Mouse (Mus musculus) small intestine, adult 2 months (tissue): Measurements from ENCODE around the gene Utf1. TPM values are rescaled to one million over a fixed set of nuclear protein-coding genes. Genes with fewer than 3 reads are reported as not detected.

Experiments
- H3K27ac ChIP-seq: fragments of 200-500 bp; 2 replicates; pipeline ENCODE4 v1.5.1; 2012; ENCODE audit warnings: low read depth, low read length, control low read depth, inconsistent platforms; ENCODE audit not compliant: insufficient read depth
- H3K27me3 ChIP-seq: fragments of 200-500 bp; 2 replicates; pipeline ENCODE4 v1.6.1; 2012; ENCODE audit warnings: mild to moderate bottlenecking, moderate library complexity, low read length, inconsistent platforms; ENCODE audit not compliant: control insufficient read depth, insufficient read depth
- H3K36me3 ChIP-seq: fragments of 200-500 bp; 2 replicates; pipeline ENCODE4 v1.6.1; 2012; ENCODE audit warnings: mild to moderate bottlenecking, low read length, control low read depth, inconsistent platforms; ENCODE audit not compliant: control insufficient read depth, insufficient read depth
- H3K4me1 ChIP-seq: fragments of 200-500 bp; 2 replicates; pipeline ENCODE4 v1.6.1; 2012; ENCODE audit warnings: low read length, inconsistent platforms, mixed read lengths; ENCODE audit not compliant: control insufficient read depth, insufficient read depth, insufficient read length
- H3K4me3 ChIP-seq: fragments of 200-500 bp; 2 replicates; pipeline ENCODE4 v1.5.1; 2012; ENCODE audit warnings: low read depth, mild to moderate bottlenecking, control low read depth, inconsistent platforms, low read length, moderate library complexity
- CTCF ChIP-seq: fragments of 200-500 bp; IDR thresholded peaks from 2 replicates; pipeline ENCODE4 v1.5.1; 2012; ENCODE audit warnings: low read depth, mild to moderate bottlenecking, control low read depth, inconsistent platforms, low read length, moderate library complexity, mixed read lengths; ENCODE audit not compliant: insufficient replicate concordance, insufficient read length; ENCODE audit errors: extremely low read depth
- POLR2A ChIP-seq: fragments of 200-500 bp; IDR thresholded peaks from 2 replicates; pipeline ENCODE4 v1.6.1; 2012; ENCODE audit warnings: low read depth, mild to moderate bottlenecking, control low read depth, inconsistent platforms, low read length, moderate library complexity
- WGBS: fragments of 180-500 bp; shearing (Covaris S2); methylation state at CpG from one replicate; pipeline ENCODE4 v1.1.7; 2018; 5-methylcytosine and 5-hydroxymethylcytosine counted together
- polyA plus RNA-seq: library from polyadenylated mRNA; depleted of rRNA; stranded (reverse); fragments of >200 nt; gene quantifications from 2 replicates; pipeline ENCODE4 v1.2.3, GENCODE M21; 2012

Utf1 gene
- polyA plus RNA-seq, 1 experiment = 0.67 TPM

DNA sequence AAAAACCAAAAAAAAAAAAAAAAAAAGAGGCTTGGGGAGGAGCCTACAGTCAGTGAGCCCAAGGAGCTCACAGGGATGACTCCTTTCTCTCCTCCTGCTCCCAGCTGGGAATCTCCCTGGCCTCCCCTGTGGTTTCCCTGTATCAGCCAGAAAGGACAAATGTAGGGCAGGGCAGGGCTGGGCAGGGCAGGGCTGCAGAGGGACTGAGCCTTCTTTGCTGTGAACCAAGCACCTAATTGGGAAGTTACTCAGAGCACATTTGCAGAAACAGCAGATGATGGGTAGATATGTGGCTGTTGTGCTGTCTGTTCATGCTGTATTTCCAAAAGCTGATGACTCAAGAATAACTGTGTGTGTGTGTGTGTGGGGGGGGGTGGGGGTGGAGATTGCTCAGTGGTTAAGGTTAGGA lies 29.3 kb downstream of the Utf1 start:
- no peak for TF ChIP-seq POLR2A
- TF ChIP-seq CTCF = no peak
- H3K27ac ChIP-seq = peak overlapping the region; percentile 53; the same call in 1 of the 2 replicates
- no peaks in the 10 kb centered on the region for H3K27me3 ChIP-seq
- H3K4me1 ChIP-seq = no peaks in the 10 kb centered on the region; the same call in none of the 2 replicates
- H3K4me3 ChIP-seq = no peak overlapping the region
- H3K36me3 ChIP-seq = no peaks in the 10 kb centered on the region

DNA sequence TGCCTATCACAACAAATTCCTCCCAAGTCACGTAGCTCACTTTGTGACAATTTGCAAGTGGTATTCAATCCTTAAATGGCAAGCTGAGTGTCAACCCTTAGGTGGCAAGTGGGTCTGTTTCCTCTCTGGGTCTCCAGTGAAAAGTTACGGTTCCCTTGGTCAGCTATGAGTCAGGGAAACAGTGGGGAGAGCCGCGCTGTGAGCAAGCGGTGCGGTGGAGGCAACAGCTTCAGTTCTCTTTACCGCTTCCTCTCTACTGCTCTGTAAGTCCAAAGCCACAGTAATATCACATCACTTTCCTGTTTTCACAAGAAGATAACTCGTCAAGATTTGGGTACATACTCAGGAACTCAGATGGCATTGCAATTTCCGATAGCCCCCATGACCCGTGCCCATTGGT lies 30.7 kb downstream of the Utf1 start:
- Histone ChIP-seq H3K4me3 (no peak overlapping the region), H3K27me3 (no peaks in the 10 kb centered on the region), H3K36me3 (no peaks in the 10 kb centered on the region), H3K27ac (peak overlapping the region; percentile 83), H3K4me1 (peaks cover 8% of the 10 kb centered on the region)
- TF ChIP-seq POLR2A (no peak), CTCF (no peak)
- WGBS = 78% methylated on average over 10 of the region's 10 CpGs

DNA sequence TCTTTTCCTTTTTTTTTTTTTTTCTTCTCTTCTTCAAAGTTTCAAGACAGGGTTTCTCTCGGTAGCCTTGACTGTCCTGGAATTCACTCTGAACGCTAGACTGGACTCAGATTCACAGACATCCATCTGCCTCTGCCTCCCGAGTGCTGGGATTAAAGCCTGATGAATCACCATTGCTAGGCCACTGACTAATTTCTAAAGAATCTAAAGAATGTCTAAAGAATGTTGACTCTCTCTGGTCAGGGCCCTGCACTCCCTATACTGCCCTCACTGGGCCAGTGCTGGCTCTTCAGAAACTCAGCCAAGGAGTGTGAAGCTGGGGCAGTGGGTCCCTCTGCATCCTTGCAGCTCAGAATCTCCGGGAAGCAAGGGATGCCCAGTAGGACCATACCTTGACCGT lies 31.9 kb downstream of the Utf1 start:
- WGBS = 52% methylated on average over 5 of the region's 5 CpGs
- no peak for TF ChIP-seq POLR2A
- TF ChIP-seq CTCF = no peak
- Histone ChIP-seq H3K27ac (no peak overlapping the region), H3K27me3 (no peaks in the 10 kb centered on the region), H3K4me3 (no peak overlapping the region), H3K36me3 (no peaks in the 10 kb centered on the region), H3K4me1 (peaks cover 8% of the 10 kb centered on the region)

DNA sequence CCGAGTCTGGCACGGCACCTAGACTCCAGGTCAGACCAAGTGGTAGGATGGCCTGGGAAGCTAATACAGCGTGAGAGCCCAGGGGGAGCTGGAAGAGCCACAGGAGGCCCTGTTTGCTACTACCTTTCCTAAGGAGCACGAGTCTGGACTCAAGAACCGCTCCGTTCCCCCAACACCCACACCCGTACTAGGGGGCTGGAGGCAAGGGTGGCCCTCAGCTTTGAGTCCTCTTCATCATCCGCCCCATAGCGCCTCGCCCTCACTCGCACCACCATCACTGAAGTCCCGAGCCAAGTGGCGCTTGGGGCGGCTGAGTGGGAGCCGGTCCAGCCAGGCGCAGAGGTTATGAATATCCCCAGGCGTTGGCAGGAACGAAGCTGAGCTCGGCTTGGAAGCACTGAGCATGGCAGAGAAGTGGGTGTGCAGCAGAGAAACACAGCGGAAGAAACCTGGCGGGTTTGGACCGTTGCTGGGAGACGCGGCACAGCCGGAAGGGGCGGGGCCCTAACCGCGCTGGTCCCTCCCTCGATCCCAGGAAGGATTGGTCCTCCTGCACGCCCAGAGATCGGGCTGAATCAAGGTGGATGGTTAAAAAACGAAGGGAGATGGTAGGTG lies 34.8 kb downstream of the Utf1 start, which contains the start of gene 6430531B16Rik:
Gene 6430531B16Rik (minus strand): TSS at position 478 of the 615 bp plus-strand sequence.
- 6% methylated on average over 32 of the region's 32 CpGs for WGBS

DNA sequence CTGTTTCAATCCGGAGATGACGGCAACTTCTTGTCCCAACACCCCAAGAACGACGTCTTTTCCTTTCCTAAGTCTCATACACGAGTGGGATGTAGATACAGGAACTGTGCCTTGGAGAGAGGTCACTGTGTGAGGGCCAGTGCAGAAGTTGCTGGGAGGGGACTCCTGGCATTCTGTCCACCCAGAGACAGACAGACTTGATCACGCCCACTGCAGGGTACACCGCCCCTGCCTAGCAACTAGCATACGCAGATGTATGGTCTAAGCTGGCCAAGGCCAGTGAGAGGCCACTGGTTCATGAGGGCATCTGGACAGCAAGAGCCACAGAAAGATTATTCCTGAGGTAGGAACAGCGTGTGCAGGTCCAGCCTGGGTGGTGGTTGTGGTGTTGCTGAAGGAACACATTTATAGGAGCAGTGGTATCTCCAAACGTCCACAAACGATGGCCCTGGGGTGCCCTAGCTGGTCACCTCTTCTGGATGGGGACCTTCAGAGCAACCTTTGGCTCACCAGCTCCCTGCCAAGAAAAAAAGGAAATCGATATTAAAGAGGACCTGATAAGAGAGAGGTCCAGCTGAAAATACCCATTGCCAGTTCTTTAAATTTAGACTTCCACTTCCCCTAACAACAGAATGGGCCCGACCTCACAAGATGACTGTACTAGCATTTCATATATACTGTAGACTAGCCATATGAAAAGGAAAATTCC lies 35.6 kb downstream of the Utf1 start:
- H3K36me3 ChIP-seq = no peaks in the 10 kb centered on the region
- H3K27ac ChIP-seq = no peak overlapping the region
- H3K4me3 ChIP-seq = 0 out of 2 replicates have a peak overlapping the region, but pooled peaks have one; percentile 14
- no peaks in the 10 kb centered on the region for H3K27me3 ChIP-seq
- peaks cover 8% of the 10 kb centered on the region for H3K4me1 ChIP-seq
- WGBS = 20% methylated on average over 13 of the region's 13 CpGs
- TF ChIP-seq CTCF (no peak), POLR2A (no peak)

More for the DNA sequence above, 34.8 kb downstream of the Utf1 start, which contains the start of gene 6430531B16Rik:
- Histone ChIP-seq H3K27ac (no peak within 1 kb of the TSS), H3K4me3 (peak within 1 kb of the TSS; percentile 74), H3K4me1 (peaks cover 8% of the 10 kb centered on the region), H3K27me3 (no peaks in the 10 kb centered on the region), H3K36me3 (no peaks in the 10 kb centered on the region)
- TF ChIP-seq POLR2A (peak; percentile 12; the same call in 1 of the 2 replicates), CTCF (no peak)

DNA sequence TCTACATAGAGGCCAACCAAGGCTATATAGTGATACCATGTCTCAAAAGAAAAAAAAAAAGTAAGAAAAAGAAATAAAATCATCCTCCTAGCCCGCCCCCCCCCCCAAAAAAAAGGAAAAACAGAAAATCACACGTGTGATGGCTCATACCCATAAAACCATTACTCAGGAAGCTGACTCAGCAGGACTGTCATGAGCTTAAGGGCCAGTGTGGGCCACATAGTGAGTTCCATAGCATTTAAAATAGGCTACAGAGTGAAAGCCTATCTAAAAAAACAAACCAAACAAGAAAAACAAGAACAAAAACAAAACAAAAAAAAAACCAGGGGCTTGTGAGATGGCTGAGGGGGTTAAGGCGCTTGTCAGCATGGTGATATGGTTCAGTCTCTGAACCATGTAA lies 37.2 kb downstream of the Utf1 start:
- H3K36me3 ChIP-seq = no peaks in the 10 kb centered on the region
- peaks cover 8% of the 10 kb centered on the region for H3K4me1 ChIP-seq
- WGBS = 65% methylated on average over 3 of the region's 3 CpGs
- TF ChIP-seq POLR2A = no peak
- no peak for TF ChIP-seq CTCF
- H3K4me3 ChIP-seq = no peak overlapping the region
- no peaks in the 10 kb centered on the region for H3K27me3 ChIP-seq
- H3K27ac ChIP-seq = no peak overlapping the region

DNA sequence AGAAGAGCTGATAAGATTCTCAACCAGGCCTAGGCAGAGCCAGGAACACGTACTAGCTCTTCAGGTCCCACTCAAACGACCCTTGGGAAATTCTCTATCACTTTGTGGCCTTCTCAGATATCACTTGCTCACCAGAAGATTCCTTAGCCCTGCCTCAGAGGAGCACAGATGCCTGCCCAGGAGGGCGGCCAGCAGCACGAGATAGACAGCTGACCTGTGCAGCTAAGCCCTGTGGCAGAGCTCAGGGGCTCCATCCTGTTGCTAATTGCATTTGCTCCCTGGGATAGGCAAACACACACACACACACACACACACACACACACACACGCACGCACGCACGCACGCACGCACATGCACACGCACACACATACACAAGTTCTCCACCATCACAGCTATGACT lies 38.5 kb downstream of the Utf1 start:
- Histone ChIP-seq H3K36me3 (no peaks in the 10 kb centered on the region), H3K27me3 (no peaks in the 10 kb centered on the region), H3K4me1 (peaks cover 8% of the 10 kb centered on the region), H3K27ac (no peak overlapping the region), H3K4me3 (no peak overlapping the region)
- WGBS = 83% methylated on average over 11 of the region's 11 CpGs
- TF ChIP-seq POLR2A = no peak
- no peak for TF ChIP-seq CTCF

DNA sequence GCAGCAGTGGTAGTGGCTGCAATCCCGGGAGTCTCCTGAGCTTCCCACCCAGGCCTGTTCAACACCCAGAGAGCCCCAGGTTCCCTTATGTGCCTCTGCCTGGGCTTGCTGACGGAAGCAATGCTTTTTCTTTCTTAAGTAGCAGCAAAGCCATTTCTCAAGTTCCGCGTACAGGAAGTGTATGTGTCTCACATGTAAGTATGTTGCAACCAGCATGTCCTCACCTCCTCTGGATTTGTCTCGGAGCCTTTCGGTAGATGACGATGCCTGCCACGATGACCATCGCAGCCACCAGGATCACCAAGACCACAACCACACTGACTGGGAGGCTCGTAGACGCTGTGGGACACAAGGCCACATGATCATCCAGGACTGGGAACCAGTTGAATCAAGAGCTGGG lies 40.9 kb downstream of the Utf1 start:
- H3K27me3 ChIP-seq = no peaks in the 10 kb centered on the region
- TF ChIP-seq POLR2A (no peak), CTCF (no peak)
- H3K4me3 ChIP-seq = no peak overlapping the region
- no peaks in the 10 kb centered on the region; the same call in 1 of the 2 replicates for H3K4me1 ChIP-seq
- WGBS = 88% methylated on average over 11 of the region's 11 CpGs
- no peaks in the 10 kb centered on the region for H3K36me3 ChIP-seq
- no peak overlapping the region for H3K27ac ChIP-seq
